Mouse (Mus musculus) T-helper 17 cell (primary cell): ENCODE data around the gene Rhbdl1.

ENCODE experiments used
- in situ Hi-C, 2 experiments: fragments of 300-600 bp; cut with MboI, MseI; formaldehyde crosslinking; loops; 1 replicate in 1 of 2; 2 replicates in 1 of 2; pipeline ENCODE4 v1.15.1; 2025; ENCODE audit warnings: high pct_unique_total_duplicates in 2 of 2

The Rhbdl1 gene

DNA sequence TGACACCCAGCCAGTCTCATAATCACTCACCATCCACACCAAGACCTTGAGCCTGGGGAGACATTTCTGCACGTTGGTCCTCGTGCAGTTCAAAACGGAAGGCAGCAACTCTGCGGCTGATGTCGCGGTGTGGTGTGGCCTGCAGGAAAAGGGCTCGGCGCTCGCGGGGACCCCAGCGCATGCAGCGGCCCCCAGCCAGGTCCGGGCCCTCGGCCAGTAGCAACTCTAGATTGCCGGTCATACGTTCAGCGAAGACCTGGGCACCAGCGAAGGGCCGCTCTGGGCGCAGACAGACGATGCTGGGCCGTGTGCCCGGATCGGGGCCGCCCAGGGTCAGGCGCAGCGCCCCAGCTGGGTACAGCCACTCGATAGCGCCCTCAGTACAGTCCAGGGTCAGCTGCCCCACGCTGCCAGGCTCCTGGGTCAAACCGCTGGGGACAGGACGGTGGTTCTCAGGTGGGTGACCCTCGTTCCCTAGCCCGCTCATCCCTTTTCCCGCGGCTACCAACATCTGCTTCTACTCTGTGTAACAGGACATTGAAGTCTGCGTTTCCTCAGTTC lies 40.8 kb downstream of the Rhbdl1 start:
- in situ Hi-C loops: loop anchor here in 1 of 2 experiments (5.0 kb wide), 1 partner anchor 64 kb away; no protein-coding TSS in a partner anchor

DNA sequence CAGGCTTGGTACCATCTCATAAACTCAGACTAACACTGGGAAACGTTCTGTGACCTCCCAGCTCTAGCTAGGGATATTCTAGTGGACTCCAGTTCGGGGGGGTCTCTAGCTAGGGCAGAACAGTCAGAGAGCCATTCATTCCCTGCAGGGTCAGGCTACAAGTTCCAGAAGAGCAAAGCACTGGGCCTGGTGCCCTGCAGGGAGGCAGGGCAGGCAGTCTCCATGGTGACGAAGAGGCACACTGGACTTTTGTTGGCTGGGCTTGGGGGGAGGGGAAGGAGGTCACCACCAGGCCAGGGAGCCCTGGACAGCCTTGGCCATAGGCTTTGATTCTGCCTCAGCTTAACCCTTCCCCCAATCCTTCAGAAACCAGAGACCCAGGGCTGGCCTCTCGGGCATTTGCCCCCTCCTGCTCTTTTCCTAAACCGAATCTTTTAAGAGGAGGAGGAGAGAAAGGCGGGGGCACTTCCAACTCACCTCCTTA lies 41.4 kb downstream of the Rhbdl1 start, which contains the start of gene AC134908.4:
TSS of gene AC134908.4 (minus strand) at position 51 of the 484 bp plus-strand sequence.
- in situ Hi-C loops: loop anchor here in 1 of 2 experiments (5.0 kb wide), 1 partner anchor 63 kb away; no protein-coding TSS in a partner anchor

DNA sequence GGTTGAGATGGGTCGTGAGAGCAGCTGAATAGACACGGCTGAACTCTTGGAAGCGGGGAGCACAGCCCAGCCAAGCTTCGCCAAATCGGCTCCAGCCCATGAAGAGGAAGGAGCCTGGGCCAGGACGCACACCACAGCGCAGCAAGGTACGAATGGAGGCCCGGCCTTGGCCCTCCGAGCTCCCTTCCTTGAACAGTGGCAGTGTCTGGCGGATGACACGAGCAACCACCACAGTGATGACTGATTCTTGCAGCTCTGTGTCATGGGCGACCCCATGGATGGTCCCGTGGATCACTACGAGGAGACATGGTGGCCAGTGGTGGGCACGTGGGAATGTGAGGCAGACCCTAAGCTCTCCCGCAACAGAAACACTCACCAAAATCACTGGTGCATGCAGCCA lies 42.1 kb downstream of the Rhbdl1 start:
- in situ Hi-C loops: loop anchor here in 1 of 2 experiments (5.0 kb wide), 1 partner anchor 63 kb away; no protein-coding TSS in a partner anchor

DNA sequence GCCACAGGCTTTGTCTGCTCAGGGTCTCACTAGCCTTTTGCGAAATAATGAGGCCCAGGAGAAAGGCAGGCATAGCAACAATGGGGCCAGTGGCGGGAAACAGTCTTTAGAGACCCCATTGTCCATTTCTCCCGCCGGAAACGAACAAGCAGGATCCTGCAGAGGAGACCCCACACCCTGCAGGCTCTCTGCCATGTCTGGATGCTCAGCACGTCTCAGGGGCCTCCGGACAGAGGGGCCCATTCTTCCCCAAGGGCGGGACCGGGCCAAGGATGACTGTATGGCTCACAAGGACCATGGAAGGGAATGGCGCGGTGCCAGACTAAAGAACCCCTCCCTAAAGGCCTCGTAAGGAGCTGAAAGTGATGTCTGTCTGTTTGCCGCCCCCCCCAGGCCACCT lies 42.9 kb downstream of the Rhbdl1 start:
- in situ Hi-C loops: no loop called here

DNA sequence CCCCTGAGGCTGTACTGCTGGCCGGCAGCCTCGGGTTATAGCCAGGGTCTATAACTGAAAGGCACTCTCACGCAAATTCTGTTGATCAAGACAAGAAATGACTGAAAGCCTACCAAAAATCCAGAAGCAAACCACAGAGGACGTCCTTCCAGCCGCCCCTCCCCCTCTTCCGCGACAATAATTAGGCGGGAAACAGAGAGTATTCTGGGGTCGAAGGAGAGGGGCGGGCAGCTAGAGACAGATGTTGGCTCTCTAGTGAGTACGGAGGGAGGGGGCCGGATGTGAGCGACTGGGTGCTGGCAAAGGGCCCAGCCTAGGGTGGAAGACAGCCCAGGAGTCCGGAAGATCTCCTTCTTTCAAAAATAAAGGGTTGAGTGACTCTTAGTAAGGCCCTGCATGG lies 44.5 kb downstream of the Rhbdl1 start, which contains the start of gene Fam173a:
TSS of gene Fam173a (minus strand) at position 287 of the 400 bp plus-strand sequence.
- in situ Hi-C loops: no loop called here

DNA sequence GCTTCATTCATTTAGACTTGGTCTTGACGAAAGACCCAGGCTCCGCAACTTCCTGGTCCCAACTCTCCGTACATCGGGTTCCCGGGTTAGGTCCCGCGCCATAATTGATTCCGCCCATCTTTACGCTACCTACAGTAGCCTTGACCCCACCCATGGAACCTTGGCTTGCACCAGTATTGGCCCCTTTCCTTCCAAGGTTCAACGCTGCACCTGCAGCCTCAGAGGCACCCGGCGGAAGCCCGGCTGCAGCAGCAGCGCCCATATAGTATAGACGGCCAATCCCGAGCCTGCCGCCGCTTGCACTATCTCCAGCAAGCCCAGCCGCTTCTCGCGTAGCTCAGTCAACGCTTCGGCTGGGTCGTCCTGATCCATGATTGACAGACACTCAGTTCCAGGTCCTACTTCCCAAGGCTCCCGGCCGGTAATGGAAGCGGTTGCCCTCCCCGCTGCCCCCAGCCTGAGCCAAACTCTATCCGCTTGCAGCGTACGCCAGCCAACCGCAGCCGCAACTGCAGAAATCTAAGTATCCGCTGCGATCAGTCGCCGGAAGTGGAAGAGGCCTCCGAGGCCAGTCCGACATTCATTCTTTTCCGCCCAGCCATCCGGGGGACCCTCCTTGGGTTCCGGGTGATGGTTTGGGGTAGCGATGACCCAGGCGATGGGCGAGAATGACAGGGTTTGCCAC lies 45.1 kb downstream of the Rhbdl1 start:
- in situ Hi-C loops: no loop called here

DNA sequence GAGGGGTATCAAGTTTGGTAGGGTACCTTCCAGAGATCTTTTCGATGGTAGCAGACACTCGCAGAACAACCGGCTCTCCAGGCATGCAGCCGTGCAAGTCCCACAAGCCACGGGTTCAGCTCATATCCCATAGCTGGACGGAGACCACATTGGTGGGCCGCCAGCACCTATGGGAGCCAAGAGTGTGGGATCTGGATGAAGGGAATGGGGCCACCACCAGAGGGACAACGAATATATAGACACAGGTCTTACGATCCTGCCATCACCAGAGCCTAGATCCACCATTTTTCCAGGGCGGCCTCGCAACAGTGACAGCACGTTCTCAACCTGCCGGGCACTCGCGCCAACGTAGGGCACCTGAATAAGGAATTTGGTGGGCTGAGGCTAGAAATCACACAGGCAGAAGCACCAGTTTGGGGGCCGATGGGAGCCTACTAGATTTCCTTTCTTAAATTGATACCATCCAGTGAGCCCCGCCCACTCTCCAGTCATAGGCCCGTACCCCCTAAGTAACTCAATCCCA lies 45.7 kb downstream of the Rhbdl1 start:
- in situ Hi-C loops: no loop called here

DNA sequence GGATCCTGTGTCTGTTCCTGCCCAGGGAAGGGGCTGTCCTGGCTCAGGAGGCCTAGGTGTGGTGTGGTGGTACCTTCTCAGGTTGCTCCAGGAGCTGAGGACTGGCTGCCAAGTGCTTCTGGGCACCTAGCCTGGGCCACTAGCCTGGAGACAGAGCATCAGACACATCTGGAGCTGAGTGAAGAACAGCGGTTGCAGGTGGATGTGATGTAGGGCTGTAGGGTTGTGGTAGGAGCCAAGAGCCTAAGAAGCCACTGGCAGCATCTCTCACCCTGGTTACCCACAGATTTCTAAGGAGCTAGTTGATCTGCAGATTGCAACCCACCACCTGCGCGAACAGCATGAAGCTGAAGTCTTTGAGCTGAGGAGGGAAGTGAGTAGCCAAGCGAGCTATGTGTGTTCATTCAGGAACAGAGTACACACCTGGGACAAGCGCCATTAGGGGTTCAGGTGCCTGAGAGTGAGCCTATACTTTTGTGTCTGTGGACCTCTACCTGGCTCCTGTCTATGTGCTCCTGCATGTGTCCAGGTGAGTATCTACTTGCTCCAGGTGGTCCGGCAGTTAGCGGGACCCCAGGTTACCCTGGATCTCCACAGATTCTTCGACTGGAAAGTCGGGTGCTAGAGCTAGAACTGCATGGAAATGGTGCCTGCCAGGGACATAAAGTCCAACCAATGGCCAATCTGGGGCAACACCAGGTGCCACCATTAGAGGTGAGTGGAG lies 50.2 kb downstream of the Rhbdl1 start:
- in situ Hi-C loops: no loop called here

DNA sequence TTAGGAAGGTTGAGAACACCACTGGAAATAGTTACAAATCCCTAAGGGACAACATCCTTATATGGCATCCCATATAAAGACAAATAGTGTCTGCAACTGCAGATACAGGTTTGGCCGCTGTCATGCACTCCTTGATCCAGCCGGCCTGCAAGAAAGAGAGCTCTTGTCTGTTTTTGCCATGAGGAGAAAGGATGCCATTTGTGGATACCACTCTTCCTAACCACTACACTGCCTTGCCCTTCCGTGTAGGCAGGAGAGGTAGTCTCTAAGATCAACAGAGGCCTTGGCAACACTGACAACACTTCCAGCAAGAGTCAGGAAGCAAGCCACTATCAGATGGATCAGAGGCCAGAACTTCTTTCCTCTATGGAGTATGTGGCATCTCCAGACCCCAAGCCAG lies 50.8 kb downstream of the Rhbdl1 start, which contains the start of gene Ccdc78:
TSS of gene Ccdc78 (plus strand) at position 301 of the 400 bp plus-strand sequence.
- in situ Hi-C loops: no loop called here

DNA sequence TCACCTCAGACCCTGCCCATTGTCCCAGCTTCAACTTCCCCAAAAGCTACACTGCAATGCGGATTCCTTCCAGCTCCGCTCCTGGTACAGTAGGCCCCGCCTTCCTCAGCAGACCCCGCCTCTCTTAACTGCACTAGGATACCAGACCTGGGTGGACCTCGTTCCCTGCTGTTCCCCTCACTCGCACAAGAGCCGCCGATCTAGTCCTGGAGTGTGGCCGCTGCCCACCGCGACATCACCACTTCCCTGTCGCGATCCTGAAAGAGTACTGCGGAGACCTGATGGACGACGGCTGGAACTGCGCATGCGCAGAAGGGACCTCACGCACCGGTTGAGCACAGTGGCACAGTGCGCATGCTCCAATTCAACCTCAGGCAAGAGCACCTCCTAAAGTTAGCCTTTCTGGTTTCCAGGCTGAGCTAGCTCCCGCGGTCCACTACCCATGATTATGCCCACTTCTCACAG lies 51.8 kb downstream of the Rhbdl1 start, which contains the start of gene Haghl:
TSS of gene Haghl (minus strand) at position 393 of the 465 bp plus-strand sequence.
- in situ Hi-C loops: no loop called here
